Mouse (Mus musculus) MEL-GATA-1-ER (cell line): ENCODE results near the gene BC048562.

Source experiments
- DNase-seq: peaks from one replicate; pipeline ENCODE4 v3.0.0-alpha.2; 2012; ENCODE audit warnings: low read depth; ENCODE audit errors: extremely low read depth

The BC048562 gene

GRCm38 (mm10) chr9:108450292-108451169 lies 14.2 kb downstream of the BC048562 start:
- no peak for DNase-seq

GRCm38 (mm10) chr9:108451170-108451493 lies 14.8 kb downstream of the BC048562 start:
- no peak for DNase-seq

- peak; percentile 67 for DNase-seq
These were observed 15.4 kb downstream of the BC048562 start for GRCm38 (mm10) chr9:108451519-108452160.

- DNase-seq: peak; percentile 76
These were observed 16.1 kb downstream of the BC048562 start for GRCm38 (mm10) chr9:108452291-108452906.

- DNase-seq: no peak
These were observed 16.6 kb downstream of the BC048562 start for GRCm38 (mm10) chr9:108452911-108453310.

- DNase-seq: no peak
These were observed 17.2 kb downstream of the BC048562 start for GRCm38 (mm10) chr9:108453458-108453857.

GRCm38 (mm10) chr9:108454429-108454828 lies 18.1 kb downstream of the BC048562 start:
- DNase-seq: no peak

- DNase-seq: peak; percentile 71
These were observed 19.7 kb downstream of the BC048562 start for GRCm38 (mm10) chr9:108455747-108456571.

GRCm38 (mm10) chr9:108456953-108457352 lies 20.7 kb downstream of the BC048562 start:
- DNase-seq: no peak

- DNase-seq: no peak
These were observed 23.6 kb downstream of the BC048562 start for GRCm38 (mm10) chr9:108459939-108460318.

- no peak for DNase-seq
These were observed 24.3 kb downstream of the BC048562 start, which contains the start of gene Ccdc71 for GRCm38 (mm10) chr9:108460319-108461178. TSS of gene Ccdc71 (plus strand) at chr9:108460527.

GRCm38 (mm10) chr9:108461181-108461631 lies 24.9 kb downstream of the BC048562 start, which contains the start of gene Klhdc8b:
TSS of gene Klhdc8b (minus strand) at chr9:108461581.
- DNase-seq: no peak

GRCm38 (mm10) chr9:108461675-108462074 lies 25.4 kb downstream of the BC048562 start:
- no peak for DNase-seq

GRCm38 (mm10) chr9:108462192-108462591 lies 25.9 kb downstream of the BC048562 start:
- no peak for DNase-seq

GRCm38 (mm10) chr9:108463713-108464112 lies 27.4 kb downstream of the BC048562 start:
- DNase-seq: no peak

- no peak for DNase-seq
These were observed 29.9 kb downstream of the BC048562 start for GRCm38 (mm10) chr9:108466219-108466618.

- DNase-seq: no peak
These were observed 33.1 kb downstream of the BC048562 start for GRCm38 (mm10) chr9:108469430-108469829.

GRCm38 (mm10) chr9:108469845-108470244 lies 33.6 kb downstream of the BC048562 start:
- no peak for DNase-seq

- DNase-seq: no peak
These were observed 38.2 kb downstream of the BC048562 start for GRCm38 (mm10) chr9:108474528-108474927.

GRCm38 (mm10) chr9:108478638-108479156 lies 42.4 kb downstream of the BC048562 start:
- no peak for DNase-seq
